Mouse (Mus musculus) liver, embryonic 12.5 days (tissue): ENCODE results near the gene Olfr307. TPM values are rescaled to one million over a fixed set of nuclear protein-coding genes. Genes with fewer than 3 reads are reported as not detected.

Source experiments
- microRNA-seq: library from miRNA; unstranded; fragments of <30 nt; microRNA quantifications from one replicate; pipeline ENCODE4, GENCODE M21; 2017
- polyA plus RNA-seq: library from polyadenylated mRNA; unstranded; fragments of >200 nt; fragmentation: Nextera tagmentation; extraction: Ambion mirVana; gene quantifications from 2 replicates; pipeline ENCODE4 v1.2.1, GENCODE M21; 2016

The Olfr307 gene
- polyA plus RNA-seq, 1 experiment from 2014 or later = not detected

Small RNA genes lying within 50 kb of the gene (microRNA-seq; reads per million reads assigned to microRNA genes)
- gene Gm23192 = not detected

Other genes starting within 250 kb of the Olfr307 start
- gene Vmn2r75, start 165.8 kb downstream of the Olfr307 start, polyA plus RNA-seq = not detected in 2 replicates
- gene Vmn2r76, start 91.3 kb downstream of the Olfr307 start, polyA plus RNA-seq = not detected in 2 replicates
- gene Olfr310, start 60.4 kb downstream of the Olfr307 start, polyA plus RNA-seq = not detected in 2 replicates
- gene Olfr309, start 23.9 kb downstream of the Olfr307 start, polyA plus RNA-seq = not detected in 2 replicates
- gene Olfr308, start 12.0 kb downstream of the Olfr307 start, polyA plus RNA-seq = not detected in 2 replicates
- gene Olfr305, start 29.3 kb upstream of the Olfr307 start, polyA plus RNA-seq = not detected in 2 replicates
- not detected in 2 replicates for gene Olfr304, start 49.1 kb upstream of the Olfr307 start, polyA plus RNA-seq
- gene Olfr303, start 60.2 kb upstream of the Olfr307 start, polyA plus RNA-seq = not detected in 2 replicates
- gene Olfr301, start 66.3 kb upstream of the Olfr307 start, polyA plus RNA-seq = not detected in 2 replicates
- gene Olfr299, start 122.3 kb upstream of the Olfr307 start, polyA plus RNA-seq = not detected in 2 replicates
- not detected in 2 replicates for gene Olfr298, start 154.9 kb upstream of the Olfr307 start, polyA plus RNA-seq
- not detected in 2 replicates for gene Olfr297, start 182.4 kb upstream of the Olfr307 start, polyA plus RNA-seq
- gene Olfr295, start 246.3 kb upstream of the Olfr307 start, polyA plus RNA-seq = not detected in 2 replicates